Mouse (Mus musculus) heart, embryonic 10.5 days (tissue): ENCODE results near the gene Slc25a35. TPM values are rescaled to one million over a fixed set of nuclear protein-coding genes. Genes with fewer than 3 reads are reported as not detected.
"Not testable (repeated sequence)": the region's sequence is repeated elsewhere in the genome, so short reads cannot be mapped to it uniquely, and the experiment has no call there.

Experiments used
- DNase-seq: peaks from one replicate; pipeline ENCODE4 v3.0.0-alpha.2; 2017; ENCODE audit warnings: low spot score
- H3K27ac ChIP-seq: fragments of 300-500 bp; sonication (generic); 2 replicates; pipeline ENCODE4 v1.5.1; 2016; ENCODE audit warnings: mild to moderate bottlenecking
- H3K27me3 ChIP-seq: fragments of 300-500 bp; sonication (generic); 2 replicates; pipeline ENCODE4 v1.6.1; 2016; ENCODE audit warnings: mild to moderate bottlenecking; ENCODE audit not compliant: poor library complexity, insufficient read depth, severe bottlenecking
- H3K36me3 ChIP-seq: fragments of 300-500 bp; sonication (generic); 2 replicates; pipeline ENCODE4 v1.6.1; 2016; ENCODE audit warnings: mild to moderate bottlenecking, moderate library complexity
- H3K4me1 ChIP-seq: fragments of 300-500 bp; sonication (generic); 2 replicates; pipeline ENCODE4 v1.6.1; 2016; ENCODE audit warnings: mild to moderate bottlenecking
- H3K4me3 ChIP-seq: fragments of 300-500 bp; sonication (generic); 2 replicates; pipeline ENCODE4 v1.5.1; 2016; ENCODE audit warnings: mild to moderate bottlenecking, moderate library complexity
- H3K9me3 ChIP-seq: fragments of 300-500 bp; sonication (generic); 2 replicates; pipeline ENCODE4 v1.6.1; 2016; ENCODE audit warnings: mild to moderate bottlenecking, moderate library complexity
- WGBS: fragments of 180-500 bp; shearing (Covaris S2); methylation state at CpG from one replicate; pipeline ENCODE4 v1.1.7; 2016; 5-methylcytosine and 5-hydroxymethylcytosine counted together
- polyA plus RNA-seq: library from polyadenylated mRNA; unstranded; fragments of >200 nt; fragmentation: Nextera tagmentation; extraction: Ambion mirVana; gene quantifications from 2 replicates; pipeline ENCODE4 v1.2.1, GENCODE M21; 2016

The Slc25a35 gene
- polyA plus RNA-seq, 1 experiment from 2014 or later = 1.5 TPM

- peaks cover 25% of the 10 kb centered on the region; the same call in 1 of the 2 replicates for H3K36me3 ChIP-seq
- WGBS = 19% methylated on average over 14 of the region's 16 CpGs
- H3K27ac ChIP-seq = peak overlapping the region; percentile 57; the same call in 1 of the 2 replicates
- H3K9me3 ChIP-seq = no peaks in the 10 kb centered on the region
- H3K4me3 ChIP-seq = peak overlapping the region; percentile 53
- peaks cover 34% of the 10 kb centered on the region for H3K4me1 ChIP-seq
- no peak for DNase-seq
- H3K27me3 ChIP-seq = peaks cover 31% of the 10 kb centered on the region
These were observed 21.0 kb upstream of the Slc25a35 start for GRCm38 (mm10) chr11:68946806-68947440.

GRCm38 (mm10) chr11:68947542-68947993 lies 20.4 kb upstream of the Slc25a35 start:
- no peaks in the 10 kb centered on the region for H3K9me3 ChIP-seq
- H3K4me3 ChIP-seq = peak overlapping the region; percentile 53
- WGBS = 15% methylated on average over 12 of the region's 12 CpGs
- H3K4me1 ChIP-seq = peaks cover 33% of the 10 kb centered on the region
- peaks cover 33% of the 10 kb centered on the region for H3K27me3 ChIP-seq
- 0 out of 2 replicates have a peak overlapping the region, but pooled peaks have one; percentile 57 for H3K27ac ChIP-seq
- DNase-seq = no peak
- H3K36me3 ChIP-seq = peaks cover 26% of the 10 kb centered on the region; the same call in 1 of the 2 replicates

- H3K27ac ChIP-seq = no peak overlapping the region
- WGBS = 8% methylated on average over 13 of the region's 13 CpGs
- H3K4me3 ChIP-seq = peak overlapping the region; percentile 60
- no peaks in the 10 kb centered on the region for H3K9me3 ChIP-seq
- peaks cover 49% of the 10 kb centered on the region for H3K4me1 ChIP-seq
- no peak for DNase-seq
- peaks cover 64% of the 10 kb centered on the region for H3K27me3 ChIP-seq
- peaks cover 11% of the 10 kb centered on the region; the same call in 1 of the 2 replicates for H3K36me3 ChIP-seq
These were observed 14.0 kb upstream of the Slc25a35 start for GRCm38 (mm10) chr11:68953903-68954302.

GRCm38 (mm10) chr11:68954408-68954807 lies 13.5 kb upstream of the Slc25a35 start:
- H3K4me3 ChIP-seq = peak overlapping the region; percentile 60
- H3K27ac ChIP-seq = peak overlapping the region; percentile 69
- peaks cover 49% of the 10 kb centered on the region for H3K4me1 ChIP-seq
- 2% methylated on average over 17 of the region's 17 CpGs for WGBS
- H3K9me3 ChIP-seq = no peaks in the 10 kb centered on the region
- peaks cover 64% of the 10 kb centered on the region for H3K27me3 ChIP-seq
- DNase-seq = no peak
- peaks cover 11% of the 10 kb centered on the region; the same call in 1 of the 2 replicates for H3K36me3 ChIP-seq

- H3K27me3 ChIP-seq = peaks cover 64% of the 10 kb centered on the region
- peaks cover 8% of the 10 kb centered on the region; the same call in 1 of the 2 replicates for H3K36me3 ChIP-seq
- H3K9me3 ChIP-seq = no peaks in the 10 kb centered on the region
- H3K4me1 ChIP-seq = peaks cover 49% of the 10 kb centered on the region
- peak overlapping the region; percentile 60 for H3K4me3 ChIP-seq
- 69% methylated on average over 5 of the region's 5 CpGs for WGBS
- DNase-seq = no peak
- peak overlapping the region; percentile 69 for H3K27ac ChIP-seq
These were observed 12.5 kb upstream of the Slc25a35 start for GRCm38 (mm10) chr11:68955473-68955872.

GRCm38 (mm10) chr11:68956107-68956506 lies 11.8 kb upstream of the Slc25a35 start:
- peak overlapping the region; percentile 78 for H3K27ac ChIP-seq
- H3K36me3 ChIP-seq = peaks cover 8% of the 10 kb centered on the region; the same call in 1 of the 2 replicates
- H3K4me1 ChIP-seq = peaks cover 48% of the 10 kb centered on the region
- peaks cover 62% of the 10 kb centered on the region for H3K27me3 ChIP-seq
- peak overlapping the region; percentile 45 for H3K4me3 ChIP-seq
- WGBS = 15% methylated on average over 3 of the region's 3 CpGs
- DNase-seq = no peak
- no peaks in the 10 kb centered on the region for H3K9me3 ChIP-seq

GRCm38 (mm10) chr11:68956697-68957096 lies 11.2 kb upstream of the Slc25a35 start:
- H3K36me3 ChIP-seq = peaks cover 6% of the 10 kb centered on the region; the same call in 1 of the 2 replicates
- peaks cover 43% of the 10 kb centered on the region for H3K4me1 ChIP-seq
- DNase-seq = no peak
- H3K27ac ChIP-seq = peak overlapping the region; percentile 78
- H3K9me3 ChIP-seq = no peaks in the 10 kb centered on the region
- H3K27me3 ChIP-seq = peaks cover 56% of the 10 kb centered on the region
- H3K4me3 ChIP-seq = peak overlapping the region; percentile 45
- WGBS = 14% methylated on average over 13 of the region's 13 CpGs

GRCm38 (mm10) chr11:68957308-68957707 lies 10.6 kb upstream of the Slc25a35 start, which contains the start of gene Arhgef15:
TSS of gene Arhgef15 (minus strand) at chr11:68957480.
- Histone ChIP-seq H3K9me3 (no peaks in the 10 kb centered on the region), H3K27ac (peak within 1 kb of the TSS; percentile 78), H3K4me1 (peaks cover 38% of the 10 kb centered on the region), H3K27me3 (peaks cover 51% of the 10 kb centered on the region), H3K4me3 (peak within 1 kb of the TSS; percentile 45), H3K36me3 (peaks cover 3% of the 10 kb centered on the region; the same call in 1 of the 2 replicates)
- 18% methylated on average over 8 of the region's 8 CpGs for WGBS
- DNase-seq = no peak

GRCm38 (mm10) chr11:68957971-68958370 lies 10.0 kb upstream of the Slc25a35 start:
- Histone ChIP-seq H3K4me1 (peaks cover 38% of the 10 kb centered on the region), H3K4me3 (no peak overlapping the region), H3K9me3 (no peaks in the 10 kb centered on the region), H3K27me3 (peaks cover 50% of the 10 kb centered on the region), H3K27ac (0 out of 2 replicates have a peak overlapping the region, but pooled peaks have one; percentile 78), H3K36me3 (peaks cover 3% of the 10 kb centered on the region; the same call in 1 of the 2 replicates)
- 78% methylated on average over 1 of the region's 1 CpGs for WGBS
- no peak for DNase-seq

- peaks cover 14% of the 10 kb centered on the region for H3K27me3 ChIP-seq
- H3K4me3 ChIP-seq = no peak overlapping the region
- no peaks in the 10 kb centered on the region for H3K9me3 ChIP-seq
- no peaks in the 10 kb centered on the region for H3K36me3 ChIP-seq
- H3K4me1 ChIP-seq = peaks cover 5% of the 10 kb centered on the region
- no peak for DNase-seq
- 72% methylated on average over 3 of the region's 3 CpGs for WGBS
- H3K27ac ChIP-seq = no peak overlapping the region
These were observed 6.3 kb upstream of the Slc25a35 start for GRCm38 (mm10) chr11:68961596-68961995.

- H3K4me1 ChIP-seq, H3K9me3 ChIP-seq, H3K4me3 ChIP-seq, H3K27ac ChIP-seq, H3K27me3 ChIP-seq, H3K36me3 ChIP-seq, DNase-seq: not testable (repeated sequence)
- WGBS = 20% methylated on average over 11 of the region's 11 CpGs
These were observed 5.8 kb upstream of the Slc25a35 start for GRCm38 (mm10) chr11:68962159-68962558.

- DNase-seq = no peak
- Histone ChIP-seq H3K27ac (no peak overlapping the region), H3K4me1 (peaks cover 13% of the 10 kb centered on the region), H3K9me3 (no peaks in the 10 kb centered on the region), H3K27me3 (peaks cover under 1% of the 10 kb centered on the region; the same call in 1 of the 2 replicates), H3K4me3 (no peak overlapping the region), H3K36me3 (no peaks in the 10 kb centered on the region)
- WGBS = 68% methylated on average over 2 of the region's 2 CpGs
These were observed 4.5 kb upstream of the Slc25a35 start for GRCm38 (mm10) chr11:68963405-68963804.

- no peak overlapping the region for H3K27ac ChIP-seq
- DNase-seq = no peak
- peaks cover 17% of the 10 kb centered on the region for H3K4me1 ChIP-seq
- no peaks in the 10 kb centered on the region for H3K36me3 ChIP-seq
- H3K27me3 ChIP-seq = peaks cover 17% of the 10 kb centered on the region; the same call in 1 of the 2 replicates
- no peak overlapping the region for H3K4me3 ChIP-seq
- H3K9me3 ChIP-seq = no peaks in the 10 kb centered on the region
These were observed 2.9 kb upstream of the Slc25a35 start for GRCm38 (mm10) chr11:68965050-68965449.
